Mouse (Mus musculus): ENCODE data around the gene Susd6.

- TF ChIP-seq HCFC1 (IDR thresholded peaks at IDR 0.05; ENCODE audit: borderline replicate concordance, insufficient read depth, low read length) (no peak), ZC3H11A (IDR thresholded peaks at IDR 0.05; ENCODE audit: borderline replicate concordance, low read depth, low read length) (peak; percentile 82; the same call in 1 of the 2 replicates), ZNF384 (IDR thresholded peaks at IDR 0.05; ENCODE audit: low read depth, low read length) (no peak), MAFK (IDR thresholded peaks at IDR 0.05; ENCODE audit: insufficient read depth, low read depth, low read length) (no peak), CHD2 (IDR thresholded peaks at IDR 0.05; ENCODE audit: low read depth, low read length) (no peak)
Observed at GRCm38 (mm10) chr12:80769697-80770096, 20.6 kb upstream of the Susd6 start.
